Mouse (Mus musculus) heart, postnatal 0 days (tissue): ENCODE results near the gene Zbtb40. TPM values are rescaled to one million over a fixed set of nuclear protein-coding genes. Genes with fewer than 3 reads are reported as not detected.

Experiments
- ATAC-seq: fragments of 200-750 bp; cut with Nextera tagmentation; 2 replicates; pipeline ENCODE4 v1.8.0; 2017; ENCODE audit warnings: low read depth, moderate number of reproducible peaks, moderate library complexity; ENCODE audit not compliant: insufficient read depth
- DNase-seq: peaks from one replicate; pipeline ENCODE4 v3.0.0-alpha.2; 2016; ENCODE audit warnings: low spot score
- H3K27ac ChIP-seq: fragments of 300-500 bp; sonication (generic); 2 replicates; pipeline ENCODE4 v1.5.1; 2014; ENCODE audit warnings: low read depth, mild to moderate bottlenecking
- H3K27me3 ChIP-seq: fragments of 300-500 bp; sonication (generic); 2 replicates; pipeline ENCODE4 v1.6.1; 2014; ENCODE audit warnings: low read length, mixed read lengths; ENCODE audit not compliant: control insufficient read depth, insufficient read depth
- H3K36me3 ChIP-seq: fragments of 300-500 bp; sonication (generic); replicated peaks from 2 replicates; pipeline ENCODE4 v1.6.1; 2014; ENCODE audit warnings: low read length, mixed read lengths; ENCODE audit not compliant: control insufficient read depth, insufficient read depth
- H3K4me1 ChIP-seq: fragments of 300-500 bp; sonication (generic); 2 replicates; pipeline ENCODE4 v1.6.1; 2014; ENCODE audit warnings: antibody characterized with exemption; ENCODE audit not compliant: control insufficient read depth, insufficient read depth
- H3K4me2 ChIP-seq: fragments of 300-500 bp; sonication (generic); 2 replicates; pipeline ENCODE4 v1.6.1; 2014; ENCODE audit warnings: low read depth, mild to moderate bottlenecking, low read length, moderate library complexity
- H3K4me3 ChIP-seq: fragments of 300-500 bp; sonication (generic); 2 replicates; pipeline ENCODE4 v1.5.1; 2014; ENCODE audit warnings: low read depth, low read length
- H3K9ac ChIP-seq: fragments of 300-500 bp; sonication (generic); replicated peaks from 2 replicates; pipeline ENCODE4 v1.6.1; 2014; ENCODE audit warnings: low read depth, low read length, mixed read lengths
- H3K9me3 ChIP-seq: fragments of 300-500 bp; sonication (generic); replicated peaks from 2 replicates; pipeline ENCODE4 v1.6.1; 2016; ENCODE audit warnings: low read length; ENCODE audit not compliant: control insufficient read depth
- CTCF ChIP-seq: IDR thresholded peaks from 2 replicates; pipeline ENCODE4 v1.5.1; 2016; ENCODE audit warnings: antibody characterized with exemption, control low read depth, low read depth
- EP300 ChIP-seq: IDR thresholded peaks from 2 replicates; pipeline ENCODE4 v1.6.1; 2016; ENCODE audit warnings: antibody characterized with exemption, low read depth
- WGBS: fragments of 180-500 bp; shearing (Covaris S2); extraction: QIAGEN DNeasy Blood & Tissue Kit; methylation state at CpG from one replicate; pipeline ENCODE4 v1.1.7; 2014; 5-methylcytosine and 5-hydroxymethylcytosine counted together
- polyA plus RNA-seq: library from polyadenylated mRNA; unstranded; fragments of >200 nt; fragmentation: Nextera tagmentation; extraction: Ambion mirVana; gene quantifications from 2 replicates; pipeline ENCODE4 v1.2.1, GENCODE M21; 2015
- total RNA-seq: library from RNA; depleted of rRNA; stranded (reverse); fragments of >200 nt; gene quantifications from 2 replicates; pipeline ENCODE4 v1.2.3, GENCODE M21; 2014; ENCODE audit warnings: low replicate concordance; rRNA removed

Zbtb40 gene
- total RNA-seq (6.8 and 11.3 TPM in 2 replicates), polyA plus RNA-seq (1.1 and 1.3 TPM in 2 replicates)

DNA sequence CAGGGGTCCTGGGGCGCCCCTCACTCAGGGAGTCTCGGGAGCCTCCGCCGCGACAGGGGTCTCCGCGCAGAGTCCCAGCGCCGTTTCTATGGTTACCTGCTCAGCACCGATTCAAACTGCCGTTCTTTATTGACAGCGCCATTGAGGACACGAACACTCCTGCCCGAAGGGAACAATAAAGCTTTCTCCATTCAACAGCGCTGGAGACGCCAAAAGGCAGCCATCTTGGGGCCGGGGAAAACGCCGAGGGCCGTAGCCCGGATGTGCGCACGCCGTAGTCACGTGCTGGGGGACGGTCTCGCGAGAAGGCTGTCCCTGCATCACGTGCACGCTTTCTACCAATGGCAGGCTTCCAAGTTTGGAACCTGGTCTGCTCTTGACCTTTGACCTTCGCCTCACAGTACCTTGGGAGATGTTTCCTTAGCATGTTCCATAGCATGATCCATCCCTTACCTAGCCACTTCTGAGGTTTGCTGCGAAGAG lies at the start of gene Zbtb40:
Gene Zbtb40 (minus strand): TSS at position 252 of the 483 bp plus-strand sequence.
- Histone ChIP-seq H3K9me3 (no peaks in the 10 kb centered on the region), H3K36me3 (no peaks in the 10 kb centered on the region), H3K4me2 (peak within 1 kb of the TSS; percentile 73), H3K4me1 (peaks cover 16% of the 10 kb centered on the region), H3K9ac (peak within 1 kb of the TSS; percentile 42), H3K27me3 (no peaks in the 10 kb centered on the region), H3K27ac (peak within 1 kb of the TSS; percentile 32), H3K4me3 (peak within 1 kb of the TSS; percentile 65)
- ATAC-seq = peak; percentile 96
- DNase-seq = peak; percentile 98
- under 1% methylated on average over 32 of the region's 32 CpGs for WGBS
- TF ChIP-seq CTCF = peak; percentile 8; the same call in 1 of the 2 replicates
- TF ChIP-seq EP300 = peak; percentile 99

DNA sequence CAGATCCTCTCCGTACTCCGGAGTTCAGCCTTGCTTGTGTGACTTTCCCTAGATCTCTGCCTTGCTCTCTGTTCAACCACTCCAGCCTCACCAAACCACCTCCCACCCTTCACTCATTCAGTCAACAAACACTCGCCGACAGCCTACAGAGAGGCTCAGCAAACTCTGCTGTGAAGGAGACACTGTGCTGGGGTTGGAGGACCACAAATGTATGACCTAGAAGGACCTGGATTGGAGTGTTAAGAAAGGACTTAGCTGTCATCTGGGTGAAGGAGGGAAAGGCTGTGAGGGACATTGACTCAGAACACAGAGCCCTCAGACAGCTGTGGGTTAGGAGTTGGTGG lies 49.4 kb upstream of the Zbtb40 start:
- H3K4me3 ChIP-seq = no peak overlapping the region
- TF ChIP-seq EP300 (no peak), CTCF (no peak)
- no peaks in the 10 kb centered on the region for H3K36me3 ChIP-seq
- ATAC-seq (no peak), DNase-seq (no peak)
- H3K9me3 ChIP-seq = no peaks in the 10 kb centered on the region
- no peak overlapping the region for H3K27ac ChIP-seq
- 0 out of 2 replicates have a peak, but pooled peaks cover 16% of the 10 kb centered on the region for H3K27me3 ChIP-seq
- H3K9ac ChIP-seq = no peak overlapping the region
- 55% methylated on average over 4 of the region's 4 CpGs for WGBS
- no peaks in the 10 kb centered on the region for H3K4me1 ChIP-seq
- no peak overlapping the region for H3K4me2 ChIP-seq

DNA sequence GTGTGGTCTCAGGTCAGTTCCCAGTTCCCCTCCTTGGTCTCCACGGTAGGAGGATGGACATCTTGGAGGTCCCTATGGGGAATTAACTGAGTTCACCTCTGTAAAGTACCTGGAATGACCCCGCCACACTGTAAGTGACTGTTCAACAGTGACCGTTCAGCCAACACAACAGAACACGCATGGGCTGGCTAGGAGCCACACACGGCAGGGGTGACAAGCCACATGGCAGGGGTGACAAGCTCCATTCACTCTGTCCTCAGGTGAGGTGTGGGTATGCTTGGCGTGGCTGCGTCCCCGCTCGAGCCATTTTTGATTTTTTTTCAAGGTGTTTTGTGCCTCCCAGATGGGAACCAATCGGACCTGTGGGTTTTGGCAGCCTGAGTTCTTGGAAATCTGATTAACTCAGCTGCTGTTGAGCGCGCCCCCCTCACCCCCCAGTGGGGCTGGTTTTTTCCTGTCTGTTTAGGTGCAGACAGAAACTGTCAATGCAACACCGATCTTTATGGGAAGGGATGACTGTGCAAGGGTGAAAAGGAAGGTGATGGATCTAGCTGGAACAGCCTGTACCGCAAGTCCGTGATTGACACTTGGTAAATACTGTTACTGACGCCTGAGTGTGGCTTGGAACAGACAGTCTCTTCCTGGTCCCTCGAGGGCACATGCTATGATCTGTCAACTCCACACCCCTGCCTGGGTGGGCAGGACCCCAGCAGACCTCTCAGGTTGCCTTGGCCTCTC lies 48.8 kb upstream of the Zbtb40 start:
- Histone ChIP-seq H3K4me2 (no peak overlapping the region), H3K4me1 (no peaks in the 10 kb centered on the region), H3K4me3 (no peak overlapping the region), H3K27me3 (0 out of 2 replicates have a peak, but pooled peaks cover 16% of the 10 kb centered on the region), H3K9me3 (no peaks in the 10 kb centered on the region), H3K27ac (no peak overlapping the region), H3K9ac (no peak overlapping the region), H3K36me3 (no peaks in the 10 kb centered on the region)
- TF ChIP-seq CTCF (no peak), EP300 (no peak)
- ATAC-seq (no peak), DNase-seq (no peak)
- WGBS = 68% methylated on average over 17 of the region's 17 CpGs

DNA sequence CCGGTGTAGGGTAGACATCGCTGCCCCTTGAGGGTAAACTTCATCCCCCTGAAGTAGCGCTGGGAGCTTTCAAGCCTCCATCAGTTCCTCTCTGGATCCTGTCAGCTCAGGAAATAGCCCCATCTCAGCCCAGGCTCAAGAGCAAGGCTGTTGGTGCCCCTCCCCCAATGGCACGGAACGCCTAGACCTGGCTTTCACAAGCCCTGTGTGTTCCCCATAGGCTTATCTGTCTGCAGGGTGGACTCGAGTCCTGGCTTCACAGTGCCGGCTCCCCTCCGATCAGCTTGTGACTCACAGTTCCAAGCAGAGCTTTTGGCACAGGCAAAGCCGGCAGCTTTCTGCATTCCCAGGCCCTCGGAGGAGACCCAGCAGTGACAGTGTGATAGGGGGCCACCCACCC lies 47.8 kb upstream of the Zbtb40 start:
- DNase-seq (no peak), ATAC-seq (no peak)
- Histone ChIP-seq H3K4me2 (no peak overlapping the region), H3K27ac (no peak overlapping the region), H3K4me1 (no peaks in the 10 kb centered on the region), H3K27me3 (0 out of 2 replicates have a peak, but pooled peaks cover 16% of the 10 kb centered on the region), H3K9ac (no peak overlapping the region), H3K9me3 (no peaks in the 10 kb centered on the region), H3K4me3 (no peak overlapping the region), H3K36me3 (no peaks in the 10 kb centered on the region)
- WGBS = 23% methylated on average over 10 of the region's 10 CpGs
- TF ChIP-seq EP300 (no peak), CTCF (no peak)

DNA sequence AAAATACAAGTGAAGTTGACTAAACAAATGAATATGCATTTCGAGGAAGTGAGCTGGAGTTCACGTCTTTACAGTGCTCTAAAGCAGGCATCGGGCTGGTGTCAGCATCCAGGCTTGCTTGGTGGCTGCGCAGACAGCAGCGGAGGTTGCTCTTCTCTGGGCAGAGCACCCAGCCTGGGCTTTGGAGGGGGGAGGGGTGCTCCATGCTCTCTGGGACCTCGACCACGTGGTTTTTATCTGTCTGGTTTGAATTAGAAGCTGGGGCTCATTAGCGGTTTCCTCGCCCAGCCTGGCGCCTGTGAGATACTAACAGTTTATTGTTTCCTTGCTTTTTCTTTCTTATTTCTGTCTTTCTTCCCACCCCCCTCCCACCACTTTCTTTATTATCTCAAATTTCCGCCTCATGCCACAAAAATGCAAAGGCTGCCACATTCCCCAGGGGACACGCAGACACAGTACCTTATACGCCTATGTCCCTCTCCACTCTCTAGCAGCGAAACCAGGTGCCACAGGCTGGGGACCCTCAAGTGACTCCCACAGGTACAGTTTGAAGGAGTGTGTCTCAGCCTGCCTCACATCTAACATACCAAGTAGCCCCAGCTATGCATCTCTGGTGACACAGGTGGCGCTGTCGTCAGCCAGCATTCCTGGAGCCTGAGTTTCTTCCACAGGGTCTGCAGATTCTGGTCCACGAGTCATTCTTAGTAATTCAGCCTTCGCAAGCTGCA lies 36.6 kb upstream of the Zbtb40 start:
- TF ChIP-seq EP300 (no peak), CTCF (0 out of 2 replicates have a peak, but pooled peaks have one; percentile 4)
- Histone ChIP-seq H3K4me3 (no peak overlapping the region), H3K27me3 (0 out of 2 replicates have a peak, but pooled peaks cover 13% of the 10 kb centered on the region), H3K36me3 (no peaks in the 10 kb centered on the region), H3K27ac (no peak overlapping the region), H3K4me1 (no peaks in the 10 kb centered on the region), H3K9me3 (no peaks in the 10 kb centered on the region), H3K4me2 (no peak overlapping the region), H3K9ac (no peak overlapping the region)
- ATAC-seq (no peak), DNase-seq (no peak)
- 30% methylated on average over 18 of the region's 18 CpGs for WGBS
